Mouse (Mus musculus) ovary, postnatal 10 days (tissue): ENCODE measurements around the gene Rxfp1.
"Not testable (repeated sequence)": the region's sequence is repeated elsewhere in the genome, so short reads cannot be mapped to it uniquely, and the experiment has no call there.

Source experiments
- DNase-seq: peaks from one replicate; pipeline ENCODE4 v3.0.0; 2022; ENCODE audit warnings: low spot score

Gene Rxfp1

DNA sequence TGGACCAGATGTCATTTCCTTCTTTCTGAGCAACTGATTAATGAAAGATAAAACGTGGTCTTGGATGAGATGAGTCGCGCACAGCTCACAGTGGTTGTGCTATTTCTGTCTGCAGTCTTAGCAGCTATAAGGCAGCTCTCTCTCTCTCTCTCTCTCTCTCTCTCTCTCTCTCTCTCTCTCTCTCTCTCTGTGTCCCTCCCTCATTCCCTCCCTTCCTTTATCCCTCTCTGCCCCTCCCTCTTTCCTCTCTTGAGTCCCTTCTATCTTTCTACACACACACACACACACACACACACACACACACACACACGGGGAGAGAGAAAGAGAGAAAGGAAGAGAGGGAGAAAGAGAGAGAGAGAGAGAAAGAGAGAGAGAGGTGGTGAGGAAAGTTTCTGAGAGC is at the start of gene Rxfp1:
Gene Rxfp1, minus strand, starts transcription at position 101 of the 400 bp plus-strand sequence.
- DNase-seq: no peak

DNA sequence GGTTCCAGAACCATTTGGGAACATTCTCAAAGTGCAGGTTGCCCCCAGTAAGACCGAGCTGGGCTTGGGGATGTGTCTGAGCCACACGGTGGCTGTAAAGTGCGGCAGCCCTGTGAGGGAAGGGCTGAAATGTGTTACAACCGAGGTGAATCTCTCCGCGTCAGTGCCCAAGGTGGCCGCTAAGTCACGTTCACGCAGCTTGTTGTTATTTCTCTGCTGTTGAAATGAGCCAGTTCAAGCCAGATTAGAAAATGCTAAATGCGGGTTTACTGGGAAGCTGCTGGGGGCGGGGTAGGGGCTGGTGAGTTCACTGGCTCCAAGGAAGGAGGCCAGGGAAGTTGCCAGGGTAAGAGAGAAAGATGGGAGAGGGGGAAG is 46.7 kb upstream of the Rxfp1 start:
- DNase-seq: no peak

DNA sequence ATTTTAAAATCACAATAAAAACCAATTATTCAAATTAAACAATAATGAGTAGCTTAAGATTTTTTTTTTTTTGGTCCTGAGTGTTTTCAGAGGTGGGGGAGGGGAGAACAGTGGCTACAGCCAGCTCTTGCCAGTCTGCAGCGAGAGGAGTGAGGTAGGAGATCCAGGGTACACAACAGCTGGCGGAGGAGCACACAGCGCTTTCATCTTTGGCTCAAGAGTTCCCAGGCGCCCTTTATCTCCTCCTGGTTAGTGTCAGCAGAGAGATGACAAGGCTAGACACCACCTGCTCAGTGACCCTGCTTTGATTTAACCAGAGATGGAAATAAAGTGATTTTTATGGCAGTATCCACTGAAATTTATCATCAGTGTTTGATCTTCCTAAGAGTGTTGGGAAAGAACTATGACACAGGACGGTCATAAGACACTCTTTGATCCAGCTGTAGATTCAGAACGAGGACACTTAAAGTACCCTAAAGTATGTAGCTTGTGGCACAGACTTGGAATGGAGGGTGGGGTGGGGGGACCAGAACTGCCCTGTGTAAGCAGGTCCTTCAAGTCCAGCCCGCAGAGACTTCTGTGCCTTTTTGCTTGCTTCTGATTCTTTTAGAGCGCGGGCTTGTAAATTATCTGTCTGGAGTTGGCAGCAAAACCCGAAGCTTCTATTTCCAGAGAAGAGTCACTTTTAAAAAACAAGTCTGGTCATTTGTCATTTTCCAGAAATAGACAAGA is 46.1 kb upstream of the Rxfp1 start:
- DNase-seq: no peak

DNA sequence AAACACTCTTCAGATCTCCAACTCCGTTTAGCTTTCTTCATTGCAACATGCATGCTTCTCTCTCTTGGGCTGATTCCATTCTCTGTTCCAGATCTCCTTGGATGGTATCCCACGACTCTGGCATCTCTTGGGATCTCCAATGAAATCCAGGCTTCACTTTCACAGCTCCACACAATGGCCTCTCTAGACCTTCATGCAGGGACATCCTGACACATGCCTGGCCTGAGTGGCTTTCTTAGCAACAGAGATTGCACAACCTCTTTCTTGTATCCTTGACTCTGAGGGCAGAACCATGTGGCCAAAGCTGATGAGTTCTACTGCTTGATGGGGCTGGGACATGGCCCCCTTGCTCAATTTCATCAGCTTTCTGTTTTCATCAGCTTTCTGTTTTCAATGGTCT is 35.0 kb upstream of the Rxfp1 start:
- DNase-seq: no peak

DNA sequence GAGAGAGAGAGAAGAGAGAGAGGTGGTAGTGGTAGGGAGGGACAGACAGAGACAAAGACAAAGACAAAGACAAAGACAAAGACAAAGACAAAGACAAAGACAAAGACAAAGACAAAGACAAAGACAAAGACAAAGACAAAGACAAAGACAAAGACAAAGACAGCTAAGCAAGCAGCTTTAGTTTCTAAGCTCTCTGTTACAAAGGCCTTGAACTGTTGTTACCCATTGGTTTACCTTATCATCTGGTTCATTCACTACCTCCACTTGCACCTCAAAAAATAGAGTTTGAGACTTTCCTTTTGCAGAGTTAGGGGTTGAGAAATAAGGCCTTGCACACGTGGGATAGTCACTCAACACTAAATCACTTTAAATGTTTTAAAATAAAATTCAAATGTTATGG is 16.1 kb upstream of the Rxfp1 start:
- DNase-seq: no peak

DNA sequence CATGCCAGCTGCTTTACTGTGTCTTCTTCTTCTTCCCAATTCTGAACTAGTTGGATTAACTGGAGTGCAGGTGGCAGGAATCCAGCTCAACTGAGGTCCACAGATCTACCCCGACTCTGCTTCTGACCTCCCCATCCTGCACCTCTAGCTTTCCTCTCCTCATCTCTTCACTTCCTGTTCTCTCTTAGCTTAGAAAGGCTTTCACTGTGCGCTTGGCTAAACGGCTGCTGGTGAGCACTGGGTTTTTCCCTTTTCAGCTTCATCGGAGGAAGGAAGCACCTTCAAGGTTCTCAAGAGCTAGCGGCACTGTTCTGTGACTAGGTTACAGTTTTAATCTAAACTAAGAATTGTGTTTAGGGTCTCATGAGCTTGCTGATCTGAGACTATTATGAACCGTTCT is 8.9 kb upstream of the Rxfp1 start:
- no peak for DNase-seq

DNA sequence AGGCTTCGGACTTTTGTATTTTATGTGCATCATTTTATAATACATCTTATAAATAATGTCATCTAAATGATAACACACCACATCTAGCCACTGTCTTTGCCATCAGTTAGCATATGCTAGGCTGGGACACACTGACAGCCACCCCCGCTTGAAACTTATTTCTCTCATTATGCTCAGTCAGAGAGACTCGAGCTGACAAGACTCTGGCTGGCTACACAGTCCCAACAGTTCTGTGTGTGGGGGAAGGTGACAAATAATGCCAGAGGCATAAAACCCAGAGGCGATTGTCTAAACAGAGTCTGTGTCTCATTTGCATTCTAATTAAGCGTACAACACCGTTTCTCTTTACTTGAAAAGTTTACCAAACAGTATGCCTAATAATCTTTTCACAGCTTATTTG is 7.4 kb upstream of the Rxfp1 start:
- no peak for DNase-seq

DNA sequence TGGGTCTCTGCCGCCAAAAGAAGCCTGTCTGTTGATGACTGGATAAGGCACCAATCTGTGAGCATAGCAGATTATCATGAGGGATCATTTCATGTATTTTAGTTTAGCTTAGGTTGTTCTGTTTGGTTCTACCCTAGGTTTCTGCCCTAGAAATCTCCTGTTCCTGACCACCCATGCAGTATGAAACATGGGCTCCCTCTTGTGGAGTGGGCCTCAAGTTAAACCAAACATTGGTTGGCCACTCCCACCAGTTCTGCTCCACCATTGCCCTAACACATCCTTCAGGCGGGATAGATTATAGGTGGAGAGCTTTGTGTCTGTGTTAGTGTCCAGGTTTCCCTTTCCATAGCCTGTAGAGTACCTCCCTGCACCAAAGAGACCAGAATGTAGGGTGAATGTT is 6.7 kb upstream of the Rxfp1 start:
- no peak for DNase-seq

DNA sequence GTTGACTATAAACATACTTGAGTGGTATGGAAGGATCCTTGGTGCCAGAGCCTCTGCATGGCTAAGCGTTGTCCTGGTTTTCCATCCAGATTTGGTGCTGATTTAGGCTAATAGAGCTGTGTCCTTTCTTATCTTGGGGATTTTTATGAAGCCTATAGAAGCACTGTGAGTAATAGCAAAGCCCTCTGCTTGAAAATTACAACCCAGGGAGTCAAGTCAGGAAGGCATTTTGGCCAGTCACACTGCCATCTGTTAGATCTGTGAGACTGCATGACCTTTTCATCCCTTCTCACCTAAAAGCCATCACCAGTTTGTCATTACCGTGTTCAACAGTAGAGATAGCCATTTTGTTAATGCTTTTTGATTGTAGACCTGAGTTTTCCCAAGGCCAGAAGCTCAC is 2.7 kb upstream of the Rxfp1 start:
- no peak for DNase-seq

DNA sequence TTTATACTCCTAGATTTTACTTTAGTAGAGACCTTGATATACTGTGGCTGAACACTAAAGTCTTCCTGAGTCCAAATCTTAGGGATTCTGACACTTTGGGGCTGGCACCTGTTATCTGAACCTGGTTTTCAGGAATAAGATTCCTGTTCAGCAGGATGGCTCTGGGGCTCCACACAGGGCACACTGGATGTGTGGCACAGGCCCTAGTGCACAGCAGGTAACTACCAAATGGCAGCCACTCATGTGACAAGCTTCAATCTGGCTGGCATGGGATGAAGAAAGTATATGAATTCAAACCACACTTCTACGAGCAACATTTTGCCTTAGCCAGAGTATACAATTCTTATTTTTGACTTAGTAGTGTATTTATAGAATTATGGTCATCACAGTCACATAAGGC is 771 bp upstream of the Rxfp1 start:
- no peak for DNase-seq

DNA sequence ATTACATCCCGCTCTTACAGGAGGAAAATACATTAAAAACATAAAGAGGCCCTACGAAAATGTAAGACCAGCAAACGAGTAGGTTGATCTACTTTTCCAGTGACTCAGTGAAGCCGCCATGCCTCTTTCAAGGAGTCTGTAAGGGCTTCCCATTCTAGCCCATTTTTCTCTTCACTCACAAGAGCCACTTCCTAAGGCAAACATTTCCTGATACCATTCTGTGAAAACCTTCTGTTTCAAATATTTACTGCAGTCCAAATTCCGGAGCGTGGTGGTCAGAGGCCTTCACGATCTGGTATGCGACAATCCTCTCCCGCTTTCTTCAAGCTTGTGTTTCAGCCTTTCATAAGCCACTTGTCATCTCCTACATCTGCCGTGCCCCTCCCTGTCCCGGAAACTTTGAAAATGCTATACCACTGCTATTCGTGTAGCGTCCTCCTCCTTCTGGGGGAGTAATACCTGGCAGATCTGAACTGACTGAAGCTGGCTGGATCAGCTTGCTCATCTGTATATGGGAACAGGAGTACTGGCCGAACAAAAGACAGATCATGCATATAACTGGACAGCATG is 11.1 kb downstream of the Rxfp1 start:
- DNase-seq: no peak

DNA sequence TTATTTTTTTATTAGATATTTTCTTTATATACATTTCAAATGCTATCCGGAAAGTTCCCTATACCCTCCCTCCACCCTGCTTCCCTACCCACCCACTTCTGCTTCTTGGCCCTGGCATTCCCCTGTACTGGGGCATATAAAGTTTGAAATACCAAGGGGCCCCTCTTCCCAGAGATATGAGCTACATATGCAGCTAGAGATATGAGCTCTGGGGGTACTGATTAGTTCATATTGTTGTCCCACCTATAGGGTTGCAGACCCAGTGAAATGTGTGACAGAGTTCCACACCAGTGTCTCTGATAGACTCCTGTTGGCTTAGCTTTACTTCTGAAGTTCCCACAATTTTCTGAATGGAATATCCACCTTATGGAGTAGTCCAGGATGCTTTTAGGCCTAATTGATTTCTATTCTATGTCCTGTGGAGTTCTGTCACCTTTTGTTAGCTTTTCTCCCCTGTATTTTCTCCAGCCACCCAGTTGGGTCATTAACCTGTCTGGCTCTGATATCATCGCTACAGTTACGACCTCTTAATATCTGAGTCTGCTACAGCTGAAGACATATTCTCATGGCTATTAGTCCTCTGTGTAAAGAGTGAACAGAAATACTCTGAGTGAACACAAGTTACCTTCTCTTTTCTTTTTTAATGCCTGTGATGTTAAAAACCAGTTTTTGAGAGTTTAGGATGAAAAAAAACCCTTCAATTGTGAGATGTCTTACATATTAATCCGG is 16.8 kb downstream of the Rxfp1 start:
- DNase-seq: no peak

DNA sequence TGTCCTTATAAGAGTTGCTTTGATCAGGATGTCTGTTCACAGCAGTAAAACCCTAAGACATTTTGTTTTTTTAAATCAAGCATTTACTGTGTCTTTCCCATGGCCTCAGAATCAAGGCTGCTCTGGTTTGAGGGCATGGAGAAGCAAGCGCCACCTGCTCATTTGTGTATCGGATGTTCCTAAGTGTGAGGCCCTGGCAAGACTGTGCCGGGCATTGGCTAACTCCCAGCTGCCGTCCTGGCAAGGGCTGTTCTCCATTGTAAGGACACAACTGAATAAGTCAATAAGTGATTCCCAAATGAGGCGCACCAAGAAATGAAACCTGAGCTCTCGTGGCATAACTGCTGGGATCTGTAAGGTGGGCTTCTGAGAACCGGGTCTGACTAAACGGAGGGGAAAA is 31.2 kb downstream of the Rxfp1 start:
- no peak for DNase-seq

DNA sequence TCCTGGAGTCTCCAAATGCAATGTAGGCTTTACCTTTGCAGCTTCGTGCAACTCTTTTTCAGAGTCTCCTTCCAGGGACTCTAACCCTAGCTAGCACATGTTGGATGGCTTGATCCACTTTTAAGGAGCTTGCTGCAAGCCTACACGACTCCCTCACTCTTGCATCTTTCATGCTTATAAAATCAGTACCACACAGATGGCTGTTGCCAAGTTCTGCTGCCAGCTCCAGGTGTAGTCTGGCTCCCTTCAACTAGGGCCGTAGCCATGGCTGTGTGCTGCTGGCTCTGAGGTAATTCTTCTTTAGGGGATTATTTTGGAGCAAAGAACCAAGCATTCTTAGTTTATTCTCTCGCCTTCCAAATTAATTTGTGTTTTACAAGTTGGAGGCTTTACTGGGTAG is 34.5 kb downstream of the Rxfp1 start:
- DNase-seq: no peak

DNA sequence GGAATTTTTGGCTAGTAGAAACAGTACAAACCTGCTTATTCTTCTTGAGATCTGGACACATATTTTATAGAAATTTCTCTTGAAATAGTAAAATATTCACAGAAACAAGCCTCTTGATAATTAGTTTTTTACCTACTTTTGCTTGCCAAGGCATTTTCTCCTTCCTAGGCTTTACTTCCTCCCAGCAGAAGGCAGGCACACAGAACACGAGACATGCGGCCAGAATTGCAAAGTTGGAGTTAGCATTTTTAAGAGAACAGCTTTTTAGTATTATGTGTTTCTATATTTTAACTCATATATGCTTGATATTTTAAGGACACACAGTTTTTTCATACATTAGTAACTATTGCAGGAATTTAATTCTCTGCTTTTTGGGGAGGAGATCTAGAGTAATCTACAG is 45.7 kb downstream of the Rxfp1 start:
- no peak for DNase-seq

DNA sequence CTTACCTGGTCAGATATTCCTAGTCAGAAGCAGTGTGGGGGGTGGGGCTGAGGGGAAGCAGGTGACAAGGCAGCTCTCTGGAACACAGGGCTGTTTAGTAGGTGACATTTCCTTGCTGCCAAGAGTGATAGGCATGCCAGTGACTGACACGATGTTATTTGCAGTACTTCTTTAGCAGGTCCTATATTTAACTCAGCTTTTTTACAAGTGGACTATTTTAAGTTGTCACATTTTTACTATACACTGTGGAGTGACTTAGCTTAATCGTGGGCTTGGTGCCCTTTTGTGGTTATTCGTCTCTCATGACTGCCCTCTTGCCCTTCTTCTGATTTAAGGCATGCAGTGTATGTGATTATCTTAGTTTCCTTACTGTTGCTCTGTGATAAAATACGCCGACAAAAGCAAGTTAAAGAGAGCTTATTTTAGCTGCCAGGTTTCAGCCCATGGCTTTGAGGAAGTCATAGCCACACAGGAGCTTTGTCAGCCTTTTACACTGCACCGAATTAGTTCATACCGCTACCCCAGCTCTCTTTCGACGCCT is 47.5 kb downstream of the Rxfp1 start:
- DNase-seq: no peak

DNA sequence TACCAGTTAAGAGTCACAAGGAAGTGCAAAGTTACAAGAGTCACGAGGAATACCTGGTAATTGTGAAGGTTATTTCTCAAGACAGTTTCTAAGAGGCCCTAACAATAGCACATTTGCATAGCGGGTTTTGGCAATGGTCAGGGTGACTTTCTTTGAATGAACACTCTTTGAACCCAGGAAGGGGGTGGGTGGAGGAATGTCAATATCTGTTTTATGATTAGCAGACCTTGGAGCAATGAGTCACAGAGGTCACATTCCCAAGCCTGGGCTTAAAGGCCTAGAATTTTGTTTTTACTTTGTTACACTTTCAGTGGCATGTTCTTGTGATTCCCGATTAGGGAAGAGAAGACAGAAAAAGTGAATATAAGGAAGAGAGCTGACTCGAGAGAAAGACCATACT is 49.6 kb downstream of the Rxfp1 start:
- DNase-seq: not testable (repeated sequence)

DNA sequence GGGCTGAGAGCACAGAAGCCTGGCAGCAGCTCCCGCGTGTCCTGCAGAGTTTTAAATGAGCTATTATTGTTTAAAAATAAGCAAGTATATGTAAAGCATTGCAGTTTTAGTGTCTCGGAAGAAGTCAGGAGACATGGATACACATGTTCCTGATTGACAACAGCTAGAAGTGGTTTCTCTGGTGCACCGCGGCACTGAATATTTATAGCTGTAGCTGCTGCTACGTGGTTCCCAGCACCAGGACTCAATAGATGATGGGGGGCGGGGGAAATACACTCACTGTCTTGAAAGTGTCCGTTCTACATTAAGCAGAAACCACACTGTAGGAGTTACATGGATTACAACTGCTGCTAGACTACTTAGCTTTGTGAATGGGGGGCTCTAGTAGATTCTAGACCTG is 54.2 kb downstream of the Rxfp1 start:
- no peak for DNase-seq

DNA sequence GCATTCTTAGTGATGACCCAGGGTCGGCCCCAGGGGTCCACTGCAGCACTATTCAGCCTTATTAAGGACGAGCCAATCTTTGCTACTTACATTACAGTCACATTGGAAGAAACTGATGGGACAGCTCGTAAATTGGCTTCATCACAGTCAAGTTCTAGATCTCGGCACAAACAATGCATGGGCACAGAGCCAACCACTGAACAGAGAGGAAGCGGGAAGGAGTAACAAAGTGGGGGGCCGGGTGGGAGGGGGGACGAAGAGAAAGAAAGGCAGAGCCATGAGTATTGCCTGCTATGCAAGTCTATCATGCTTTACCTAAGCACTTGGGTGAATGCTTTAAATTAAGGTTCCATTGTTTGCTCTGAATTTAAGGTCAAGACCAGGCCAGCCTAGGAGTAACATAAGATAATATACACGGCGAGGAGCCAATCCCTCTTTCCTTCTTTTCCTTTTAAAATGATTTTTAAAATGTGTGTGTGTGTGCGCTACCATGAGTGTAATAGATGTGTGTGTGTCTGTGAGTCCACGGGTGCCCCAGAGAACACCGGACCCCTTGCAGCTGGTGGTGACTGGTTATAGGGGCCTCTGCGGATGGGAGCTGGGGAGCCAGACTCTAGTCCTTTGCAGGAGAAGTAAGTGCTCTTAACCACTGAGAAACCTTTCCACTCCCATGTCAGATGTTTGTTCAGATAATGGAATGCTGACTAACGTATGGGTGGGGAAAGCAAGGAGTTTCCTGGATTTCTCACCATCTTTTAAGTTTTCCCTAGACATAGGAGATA is 55.1 kb downstream of the Rxfp1 start:
- no peak for DNase-seq

DNA sequence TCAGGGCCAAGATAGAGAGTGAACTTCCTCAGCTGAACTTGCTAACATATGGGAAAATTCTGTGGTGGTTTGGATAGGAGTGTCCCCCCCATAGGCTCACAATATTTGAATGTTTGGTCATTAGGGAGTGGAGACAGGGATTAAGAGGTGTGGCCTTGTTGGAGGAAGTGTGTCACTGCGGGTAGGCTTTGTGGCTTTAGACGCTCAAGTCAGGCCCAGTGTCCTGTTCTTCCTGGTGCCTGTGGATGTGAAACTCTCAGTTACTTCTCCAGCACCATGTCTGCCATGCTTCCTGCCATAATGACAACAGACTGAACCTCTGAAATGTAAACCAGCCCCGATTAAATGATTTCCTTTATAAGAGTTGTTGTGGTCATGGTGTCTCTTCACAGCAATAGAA is 61.3 kb downstream of the Rxfp1 start:
- DNase-seq: no peak

DNA sequence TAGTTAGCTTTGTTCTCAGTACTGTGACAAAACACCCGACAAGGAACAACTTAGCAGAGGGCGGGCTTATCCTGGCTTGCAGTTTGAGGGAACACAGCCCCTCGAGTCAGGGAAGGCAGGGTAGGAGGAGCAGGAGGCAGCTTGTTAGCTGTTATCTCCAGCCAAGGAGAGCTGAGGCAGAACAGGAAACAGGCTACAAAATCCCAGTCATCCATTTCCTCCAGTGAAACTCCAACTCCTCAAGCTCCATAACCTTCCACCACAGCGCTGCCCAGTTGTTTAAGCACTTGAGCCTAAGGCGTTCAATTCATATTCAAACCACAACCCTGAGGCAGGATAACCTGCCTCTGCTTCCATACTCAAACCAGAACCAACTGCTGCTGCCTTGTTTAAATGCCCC is 63.0 kb downstream of the Rxfp1 start:
- DNase-seq: no peak

DNA sequence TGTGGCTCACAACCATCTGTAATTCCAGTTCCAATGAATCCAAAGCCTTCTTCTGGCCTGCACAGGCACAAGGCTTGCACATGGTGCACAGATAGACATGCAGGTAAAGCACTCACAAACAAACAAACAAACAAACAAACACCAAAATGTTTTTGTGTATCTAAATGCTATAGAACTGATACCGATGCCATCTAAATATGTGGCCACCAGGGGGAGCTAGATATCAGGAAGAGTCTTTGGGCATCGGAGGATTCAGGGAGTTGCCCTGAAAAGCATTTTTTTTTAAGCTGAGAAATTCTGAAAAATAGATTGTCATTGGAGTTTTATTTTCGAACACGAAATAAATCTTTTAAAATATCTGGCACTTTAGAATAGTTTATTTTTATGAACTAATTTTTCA is 64.6 kb downstream of the Rxfp1 start:
- peak; percentile 36 for DNase-seq

DNA sequence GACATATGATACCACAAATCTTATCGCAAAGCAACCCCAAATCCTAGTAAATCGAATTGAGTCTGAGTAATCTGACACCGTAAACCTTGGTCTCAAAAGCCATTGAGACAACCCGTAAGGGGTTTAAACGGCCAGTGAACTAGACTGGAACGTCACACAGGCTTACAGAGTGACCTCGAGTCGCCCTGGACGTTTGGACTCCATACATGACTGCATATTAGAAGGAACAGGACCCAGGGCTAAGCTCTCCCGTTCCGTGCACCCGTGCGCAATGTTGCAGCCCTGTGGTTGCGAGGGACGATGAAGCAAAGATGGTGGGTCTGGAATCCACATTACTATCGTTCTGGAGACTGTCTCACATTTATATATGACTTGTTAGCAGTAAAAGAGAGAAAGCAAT is 65.5 kb downstream of the Rxfp1 start:
- DNase-seq: no peak
